Mouse (Mus musculus) thymus, postnatal 25 days (tissue): ENCODE data around the gene Samd7.
"Not testable (repeated sequence)": the region's sequence is repeated elsewhere in the genome, so short reads cannot be mapped to it uniquely, and the experiment has no call there.

Experiments used
- DNase-seq: peaks from one replicate; pipeline ENCODE4 v3.0.0; 2022

The Samd7 gene

DNA sequence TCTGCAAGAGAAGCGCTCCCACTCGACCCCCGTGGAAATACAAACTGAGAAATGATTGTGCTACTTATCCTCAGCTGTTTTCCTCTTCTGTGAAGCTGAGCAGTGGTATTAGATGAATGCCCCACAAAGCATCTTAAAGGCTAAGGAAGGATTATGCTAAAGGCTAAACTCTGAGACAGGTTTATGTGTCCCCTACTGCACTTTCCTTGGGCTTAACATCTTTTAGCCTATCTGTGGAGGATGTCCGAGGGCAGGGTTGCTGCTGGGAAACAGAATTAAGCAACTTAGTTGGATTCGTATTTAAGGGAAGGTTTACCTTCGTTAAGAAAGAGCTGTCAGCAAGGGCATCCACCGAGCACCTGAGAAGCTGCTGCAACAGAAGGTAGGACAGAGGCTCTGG is at the start of gene Samd7:
Samd7 (plus strand) TSS at position 288 of the 400 bp plus-strand sequence.
- DNase-seq, result no peak

GRCm38 (mm10) chr3:30696346-30696745 is 49.7 kb upstream of the Samd7 start:
- DNase-seq, result no peak

DNA sequence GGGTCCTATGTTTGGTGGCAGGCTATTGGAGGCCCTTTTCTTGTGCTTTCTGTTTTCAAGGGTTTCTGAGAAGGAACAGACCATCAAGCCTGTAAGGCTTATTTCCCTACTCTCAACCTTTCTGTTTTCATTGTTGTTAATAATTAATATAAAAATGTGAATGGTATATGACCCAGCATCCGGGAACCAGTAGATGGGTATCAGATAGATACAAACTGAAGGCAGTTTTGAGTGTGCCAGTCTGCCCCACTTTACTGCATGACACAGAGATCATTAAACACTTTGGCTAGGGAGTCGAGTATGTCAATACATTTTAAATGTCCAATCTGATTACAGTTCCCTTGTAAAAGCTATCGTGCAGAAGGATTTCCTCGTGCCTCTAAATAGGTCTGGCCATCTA is 48.2 kb upstream of the Samd7 start:
- DNase-seq, result no peak

DNA sequence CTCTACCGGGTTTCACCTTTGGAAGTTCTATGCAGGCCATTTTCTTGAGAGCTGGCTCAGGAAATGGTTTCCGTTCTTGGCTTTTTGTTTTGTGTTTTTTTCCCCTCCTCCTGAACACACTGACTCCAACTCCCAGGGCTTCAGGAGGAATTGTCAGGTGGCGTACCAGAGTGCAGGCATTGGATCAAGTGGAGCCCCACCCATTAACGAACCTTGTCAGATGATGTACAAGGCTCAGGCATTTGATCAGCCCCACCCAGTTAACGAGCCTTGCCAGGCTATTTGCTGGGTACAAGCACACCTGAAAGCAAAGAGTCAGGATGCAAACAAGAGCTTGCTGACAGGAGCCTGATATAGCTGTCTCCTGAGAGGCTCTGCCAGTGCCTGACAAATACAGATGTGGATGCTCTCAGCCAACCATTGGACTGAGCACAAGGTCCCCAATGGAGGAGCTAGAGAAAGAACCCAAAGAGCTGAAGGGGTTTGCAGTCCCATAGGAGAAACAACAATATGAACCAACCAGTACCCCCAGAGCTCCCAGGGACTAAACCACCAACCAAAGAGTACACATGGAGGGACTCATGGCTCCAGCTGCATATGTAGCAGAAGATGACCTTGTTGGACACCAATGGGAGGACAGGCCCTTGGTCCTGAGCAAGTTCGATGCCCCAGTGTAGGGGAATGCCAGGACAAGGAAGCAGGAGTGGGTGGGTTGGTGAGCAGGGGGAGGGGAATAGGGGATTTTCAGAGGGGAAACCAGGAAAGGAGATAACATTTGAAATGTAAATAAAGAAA is 46.2 kb upstream of the Samd7 start, which contains the start of gene Lrrc31:
Lrrc31 (minus strand) TSS at position 133 of the 795 bp plus-strand sequence.
- not testable (repeated sequence) for DNase-seq

DNA sequence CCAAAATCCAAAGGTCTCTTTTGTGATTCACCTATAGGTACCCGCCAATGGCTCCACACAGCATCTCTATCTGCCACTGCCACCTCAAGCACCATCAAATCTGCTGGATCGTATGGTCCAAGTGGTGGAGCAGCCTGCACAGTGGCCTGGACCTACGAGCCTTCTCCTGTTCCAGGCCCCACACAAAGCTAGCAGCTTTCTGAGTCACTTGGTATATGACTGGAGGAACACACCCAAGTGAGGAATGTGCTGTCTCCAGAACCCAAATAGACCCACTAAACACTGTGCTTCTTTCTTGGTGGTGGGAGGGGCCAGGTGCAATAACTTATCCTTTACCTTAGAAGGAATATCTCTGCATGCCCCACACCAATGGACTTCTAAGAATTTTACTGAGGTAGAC is 40.1 kb upstream of the Samd7 start:
- no peak for DNase-seq

- DNase-seq, result no peak
Observed at GRCm38 (mm10) chr3:30706614-30707276, 39.3 kb upstream of the Samd7 start.

DNA sequence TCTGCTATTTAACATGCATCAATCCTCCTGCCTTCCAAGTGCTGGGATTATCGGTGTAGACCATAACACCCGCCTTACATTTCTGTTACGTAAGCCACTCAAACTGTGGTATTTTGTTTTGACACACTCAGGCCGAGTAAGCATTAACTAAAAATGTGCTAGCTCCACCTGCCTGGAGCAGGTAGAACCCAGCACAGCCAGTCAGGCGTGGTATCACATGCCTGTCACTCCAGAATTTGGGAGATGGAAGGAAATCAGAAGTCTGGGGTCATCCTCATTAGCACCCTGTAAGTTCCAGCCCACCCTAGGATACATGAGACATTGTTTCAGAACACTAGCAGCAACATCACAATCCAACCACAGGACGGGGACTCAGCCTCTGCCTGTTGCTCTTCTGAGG is 35.9 kb upstream of the Samd7 start:
- DNase-seq, result no peak

- DNase-seq, result no peak
Observed at GRCm38 (mm10) chr3:30713334-30713733, 32.8 kb upstream of the Samd7 start.

DNA sequence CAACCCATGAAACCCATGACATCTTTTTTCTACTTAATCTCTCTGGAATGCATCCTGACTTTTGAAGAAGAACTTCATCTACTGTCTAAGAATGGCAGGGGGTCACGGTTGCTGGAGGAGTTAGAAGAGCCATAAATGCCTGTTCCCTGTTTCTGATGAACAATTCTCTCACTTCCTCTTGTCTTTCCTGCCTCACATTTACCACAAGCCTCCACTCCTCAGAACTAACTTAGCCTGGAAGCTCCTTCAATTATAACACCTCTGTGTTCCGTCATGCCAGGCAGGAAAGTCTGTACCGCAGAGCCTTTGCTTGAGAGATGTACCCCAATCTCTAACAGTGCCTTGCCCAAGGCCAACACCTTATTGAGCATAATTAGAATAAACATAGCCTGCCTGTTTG is 27.4 kb upstream of the Samd7 start:
- no peak for DNase-seq

DNA sequence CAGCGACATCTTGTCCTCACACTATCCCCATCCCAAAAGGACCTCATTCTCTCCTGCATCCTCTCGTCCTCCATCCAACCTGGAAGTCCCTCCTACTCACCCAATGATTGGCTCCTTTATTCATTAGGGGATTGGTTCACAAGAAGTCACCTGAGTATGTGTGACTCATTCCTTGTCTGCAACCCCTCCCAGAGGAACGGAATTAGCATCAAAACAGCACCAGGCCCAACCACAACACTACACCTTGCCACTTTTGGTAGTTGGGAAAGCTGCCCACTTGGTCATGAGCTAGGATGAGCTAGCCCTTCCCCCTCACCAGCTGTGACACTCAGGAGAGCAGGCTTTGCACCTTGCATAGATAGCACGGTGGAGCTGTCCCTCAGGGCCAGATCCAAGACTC is 24.1 kb upstream of the Samd7 start:
- DNase-seq, result no peak

GRCm38 (mm10) chr3:30722461-30722860 is 23.6 kb upstream of the Samd7 start:
- DNase-seq, result no peak

- no peak for DNase-seq
Observed at GRCm38 (mm10) chr3:30723179-30723578, 22.9 kb upstream of the Samd7 start.

GRCm38 (mm10) chr3:30724105-30724824 is 21.8 kb upstream of the Samd7 start:
- DNase-seq, result no peak

- no peak for DNase-seq
Observed at GRCm38 (mm10) chr3:30724848-30725465, 21.1 kb upstream of the Samd7 start.

GRCm38 (mm10) chr3:30725514-30725913 is 20.6 kb upstream of the Samd7 start:
- DNase-seq, result peak; percentile 7

- DNase-seq, result no peak
Observed at GRCm38 (mm10) chr3:30727209-30727608, 18.9 kb upstream of the Samd7 start.

DNA sequence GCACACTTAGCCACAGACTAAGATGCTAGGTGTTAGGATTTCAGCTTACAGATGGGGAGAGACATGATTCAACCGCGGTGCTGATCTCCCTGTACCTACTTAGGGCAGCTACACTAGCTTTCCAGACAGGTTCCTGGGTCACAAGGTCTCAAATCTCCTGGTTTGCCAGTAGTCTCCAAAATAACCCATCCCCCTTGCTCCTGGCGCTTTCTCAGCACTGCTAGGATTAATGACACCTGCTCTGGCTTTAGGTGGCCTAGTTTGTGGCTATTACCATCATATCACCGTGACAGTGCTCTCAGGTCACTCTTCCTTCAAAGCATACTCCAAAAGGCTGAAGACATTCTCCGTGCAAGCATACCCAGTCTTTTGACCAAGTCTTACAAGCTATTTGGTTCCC is 17.0 kb upstream of the Samd7 start:
- DNase-seq, result no peak

- no peak for DNase-seq
Observed at GRCm38 (mm10) chr3:30736809-30737208, 9.3 kb upstream of the Samd7 start.

DNA sequence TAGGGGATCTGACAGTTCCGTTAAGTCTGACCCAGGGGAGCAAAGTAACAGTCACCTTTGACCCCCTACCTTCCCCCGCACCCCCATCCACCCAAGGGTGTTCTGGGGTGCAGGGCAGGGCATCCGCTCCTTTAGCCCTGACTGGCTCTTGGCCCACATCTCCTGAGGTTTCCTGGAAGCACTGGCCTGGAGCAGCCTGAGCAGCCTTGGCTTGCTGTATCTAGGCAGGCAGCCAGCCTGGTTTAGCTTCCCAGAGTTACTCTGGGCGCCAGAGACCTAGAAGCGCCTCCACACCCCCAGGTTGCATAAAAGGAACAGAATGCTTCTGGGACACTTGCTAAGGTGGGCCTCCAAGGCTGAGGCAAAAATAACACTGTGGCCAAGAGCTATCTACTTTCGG is 4.8 kb upstream of the Samd7 start:
- DNase-seq, result no peak

DNA sequence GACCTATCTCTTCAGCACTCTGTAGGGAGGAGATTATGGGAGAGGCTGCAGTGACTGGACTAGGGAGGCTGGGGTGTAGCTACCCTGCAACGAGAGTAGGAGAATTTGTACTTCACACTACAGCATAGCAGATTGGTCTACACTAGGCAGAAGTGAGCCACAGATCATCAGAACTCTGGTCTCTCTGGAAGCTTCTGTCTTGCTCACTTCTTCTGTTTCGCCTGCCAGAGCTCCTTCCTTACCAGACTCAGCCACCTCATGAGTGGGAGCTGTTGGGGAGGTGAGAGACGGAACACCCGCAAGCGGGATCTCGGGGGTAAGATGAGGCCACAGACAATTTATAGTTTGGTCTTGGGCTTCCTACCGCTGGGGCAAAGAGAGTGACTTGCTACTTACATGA is 3.2 kb upstream of the Samd7 start:
- DNase-seq, result no peak

GRCm38 (mm10) chr3:30748316-30748715 is 2.2 kb downstream of the Samd7 start:
- no peak for DNase-seq

DNA sequence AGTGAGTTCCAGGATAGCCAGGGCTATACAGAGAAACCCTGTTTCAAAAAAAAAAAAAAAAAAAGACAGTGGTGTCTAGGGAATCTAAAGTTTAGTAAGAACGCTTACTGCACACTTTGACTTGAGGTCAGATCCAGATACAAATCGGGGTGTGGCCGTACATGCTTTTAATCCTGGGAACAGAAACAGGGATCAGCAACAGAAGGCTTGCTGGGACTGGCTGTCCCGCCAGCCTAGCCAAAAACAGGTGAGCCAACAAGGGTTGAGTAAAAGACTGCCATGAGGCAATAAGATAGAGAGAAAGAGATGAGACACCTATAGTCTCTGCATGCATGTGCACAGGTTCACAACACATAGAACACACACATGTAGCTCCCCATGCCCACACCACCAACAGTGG is 8.6 kb downstream of the Samd7 start:
- no peak for DNase-seq

DNA sequence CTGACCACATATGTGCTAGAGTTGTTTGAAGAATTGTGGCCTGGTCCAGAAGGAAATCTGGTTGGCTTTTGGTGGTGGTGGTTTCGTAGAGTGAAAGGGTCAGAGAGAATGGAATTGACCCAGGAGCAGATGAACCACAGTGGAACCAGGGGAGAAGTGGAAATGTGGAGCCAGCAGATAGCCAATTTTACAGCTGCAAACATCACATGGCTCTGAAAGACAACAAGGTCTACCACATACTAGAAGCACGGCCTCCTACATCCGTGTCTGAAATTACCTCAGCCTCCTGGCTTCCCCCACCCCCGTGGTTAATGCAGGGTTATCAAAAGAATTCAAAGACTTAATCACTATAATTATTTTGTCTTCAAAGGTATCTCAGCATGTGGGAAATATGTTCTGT is 18.8 kb downstream of the Samd7 start:
- no peak for DNase-seq
